ENCODE assay signal across 7 mouse cellular contexts in the genomic region with DNA sequence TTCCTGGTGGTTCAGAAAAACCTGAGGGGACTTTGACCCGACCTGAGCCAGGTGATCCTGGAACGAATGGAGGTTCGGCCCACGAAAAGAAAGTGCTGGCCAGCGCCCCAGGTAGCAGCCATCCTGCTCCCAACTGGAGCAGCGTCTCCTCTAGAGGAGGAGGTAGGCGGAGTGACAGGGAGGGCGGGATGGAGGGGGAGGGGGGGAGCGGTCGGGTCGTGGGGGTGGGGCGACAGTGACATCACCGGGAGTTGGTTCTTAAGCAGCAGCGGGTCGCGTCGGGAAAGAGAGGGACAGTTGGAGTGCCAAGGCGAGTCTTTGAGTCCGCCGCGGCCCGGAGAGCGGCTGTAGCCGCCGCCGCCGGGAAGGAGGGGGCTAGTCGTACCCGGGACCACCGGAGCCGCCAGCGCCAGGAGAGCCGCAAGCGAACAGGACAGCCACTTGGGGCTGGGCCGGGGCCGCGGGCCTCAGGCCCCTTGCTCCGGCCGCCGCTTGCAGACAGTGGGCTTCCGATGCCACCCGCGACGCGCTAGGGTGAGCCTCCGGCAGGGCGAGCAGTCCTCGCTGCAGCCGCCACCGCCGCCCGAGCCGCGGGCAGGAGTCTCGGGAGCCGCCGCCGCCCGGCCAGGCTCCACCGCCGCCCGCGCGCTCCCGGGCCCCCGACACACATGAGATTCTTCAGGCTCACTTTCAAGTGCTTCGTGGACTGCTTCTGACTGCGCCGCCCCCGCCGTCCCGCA. TPM values are rescaled to one million over a fixed set of nuclear protein-coding genes. Genes with fewer than 3 reads are reported as not detected.
A peak's percentile ranks its signal among the peaks of the same experiment; 100 is the strongest.
DNase-seq lines count a peak whose midpoint lies in the region; ATAC-seq and TF ChIP-seq lines count a peak whose summit lies in the region.

A gene (plus strand): TSS at position 272 of the 740 bp plus-strand sequence.

- peak; percentile 53 for ATAC-seq in Patski
- peak; percentile 61 for ATAC-seq in hindbrain, embryonic 14.5 days (ENCODE audit: low FRiP score)

- CTCF ChIA-PET in Patski (lab: Charles Lee), result interaction anchor here (1.2 to 1.3 kb wide), 2 partner anchors 13 to 18 kb away, joined by 4 to 12 read pairs; no protein-coding TSS in a partner anchor

- POLR2A ChIA-PET in Patski (lab: Charles Lee), result interaction anchor here (1.0 kb wide), 1 partner anchor 18 kb away, joined by 4 read pairs; no protein-coding TSS in a partner anchor

- H3K36me3 ChIP-seq in hindbrain, embryonic 14.5 days (replicated peaks; ENCODE audit: control insufficient read depth, insufficient read depth), result peaks cover 6% of the 10 kb centered on the region; the same call in 1 of the 2 replicates

- WGBS in hindbrain, embryonic 14.5 days, result 14% methylated on average over 51 of the region's 72 CpGs

- H3K9ac ChIP-seq in hindbrain, embryonic 14.5 days, result peak within 1 kb of the TSS; percentile 75

- peaks cover 14% of the 10 kb centered on the region for H3K4me1 ChIP-seq in hindbrain, embryonic 14.5 days (replicated peaks; ENCODE audit: control insufficient read depth, insufficient read depth, low read length)

- no peak for TF ChIP-seq CTCF in Patski (IDR thresholded peaks at IDR 0.05)

- H3K9me3 ChIP-seq in hindbrain, embryonic 14.5 days (ENCODE audit: control insufficient read depth, low read length), result no peaks in the 10 kb centered on the region

- in situ Hi-C loops in Patski (cut with MboI; ENCODE audit: low pct_unique_long_range_greater_than_20kb), result loop anchor here (25.0 kb wide), 1 partner anchor 661 kb away; no protein-coding TSS in a partner anchor

- H3K27ac ChIP-seq in hindbrain, embryonic 14.5 days, result peak within 1 kb of the TSS; percentile 76

- no peak for DNase-seq in Patski (ENCODE audit: low read depth, low spot score)
- peak; percentile 68 for DNase-seq in cerebellum, adult 9-10 months
- peak; percentile 77 for DNase-seq in gastrocnemius, adult 18-20 months (ENCODE audit: low spot score)
- peak; percentile 64 for DNase-seq in hindbrain, embryonic 14.5 days (ENCODE audit: low spot score)
- peak; percentile 52 to 55 for DNase-seq in layer of hippocampus, postnatal 36 days
- DNase-seq in lung, postnatal 25 days (ENCODE audit: low spot score), result peak; percentile 60
- DNase-seq in right cerebral cortex, postnatal 4 days, result peak; percentile 72

- H3K4me3 ChIP-seq in hindbrain, embryonic 14.5 days (replicated peaks; ENCODE audit: low read length), result peak within 1 kb of the TSS; percentile 62

- H3K27me3 ChIP-seq in Patski, result peaks cover 3% of the 10 kb centered on the region
- no peaks in the 10 kb centered on the region for H3K27me3 ChIP-seq in hindbrain, embryonic 14.5 days (ENCODE audit: control insufficient read depth, insufficient read depth, low read length)

- H3K4me2 ChIP-seq in hindbrain, embryonic 14.5 days (replicated peaks), result peak within 1 kb of the TSS; percentile 71

RNA-seq across cellular contexts. Expression of the gene that starts here (rescaled TPM):
- 192 TPM for polyA plus RNA-seq in Patski (2021)
- total RNA-seq in gastrocnemius, adult 18-20 months (2021), result 100 to 1,000 TPM; 108 to 141 TPM
- 7.9 and 8.2 TPM in 2 replicates for polyA plus RNA-seq in hindbrain, embryonic 14.5 days (2014; fragmentation: Nextera tagmentation; extraction: Ambion mirVana)
- 100 to 1,000 TPM in 1 of 2 experiments, 10 to 100 TPM in 1; 92.0 to 100 TPM for total RNA-seq in layer of hippocampus, postnatal 36 days (2021)

Comparison
In these comparisons a context has a peak if more than half of its experiments do, and no peak if none do; other contexts are left out.
1. RNA of the gene that starts here (polyA plus RNA-seq): 192 TPM in Patski (single experiment); 7.9 to 8.2 TPM in hindbrain, embryonic 14.5 days; every median in the first group is over 10 times any median in the second.